Mouse (Mus musculus) liver, embryonic 14 days (tissue): ENCODE measurements around the gene Usp30. TPM values are rescaled to one million over a fixed set of nuclear protein-coding genes. Genes with fewer than 3 reads are reported as not detected.

Experiments used
- polyA plus RNA-seq: library from polyadenylated mRNA; depleted of rRNA; stranded (reverse); fragments of >200 nt; gene quantifications from 2 replicates; pipeline ENCODE4 v1.2.3, GENCODE M21; 2012; rRNA removed

Gene Usp30
- 3.7 TPM in 2 replicates for polyA plus RNA-seq

GRCm38 (mm10) chr5:114065161-114065560 is at the start of gene Usp30:
Usp30 (plus strand) TSS chr5:114065461.

GRCm38 (mm10) chr5:114091057-114091807 is 26.0 kb downstream of the Usp30 start, which contains the start of gene Svop:
Svop (minus strand) TSS chr5:114091570.

GRCm38 (mm10) chr5:114127374-114128349 is 62.4 kb downstream of the Usp30 start, which contains the start of gene Alkbh2:
Alkbh2 (minus strand) TSS chr5:114128218.

GRCm38 (mm10) chr5:114130211-114130605 is 64.9 kb downstream of the Usp30 start, which contains the start of gene Ung:
Ung (plus strand) TSS chr5:114130386.

GRCm38 (mm10) chr5:114146028-114146888 is 81.0 kb downstream of the Usp30 start, which contains the start of gene Acacb:
Acacb (plus strand) TSS chr5:114146535.

Other genes starting within 250 kb of the Usp30 start
- gene Selplg, start 232.8 kb upstream of the Usp30 start, polyA plus RNA-seq = 7.0 and 7.7 TPM in 2 replicates
- 25.3 and 27.4 TPM in 2 replicates for gene Coro1c, start 156.7 kb upstream of the Usp30 start, polyA plus RNA-seq
- 4.8 and 5.0 TPM in 2 replicates for gene Ssh1, start 71.6 kb upstream of the Usp30 start, polyA plus RNA-seq
- gene Dao, start 61.8 kb upstream of the Usp30 start, polyA plus RNA-seq = 0.02 and 0.06 TPM in 2 replicates
- 0.01 TPM in 1 of 2 replicates, not detected in the other for gene Svop, start 26.1 kb downstream of the Usp30 start, polyA plus RNA-seq
- gene Alkbh2, start 62.8 kb downstream of the Usp30 start, polyA plus RNA-seq = 3.2 and 4.1 TPM in 2 replicates
- gene Ung, start 64.9 kb downstream of the Usp30 start, polyA plus RNA-seq = 13.1 and 14.4 TPM in 2 replicates
- gene Acacb, start 81.1 kb downstream of the Usp30 start, polyA plus RNA-seq = 0.14 and 0.22 TPM in 2 replicates
- gene Foxn4, start 208.3 kb downstream of the Usp30 start, polyA plus RNA-seq = not detected in 2 replicates
- 0.10 and 0.14 TPM in 2 replicates for gene Myo1h, start 223.7 kb downstream of the Usp30 start, polyA plus RNA-seq